27 mouse cellular contexts compared by ENCODE assay signal in genomic region chr4:49144798-49145197, GRCm38 (mm10).
A peak's percentile ranks its signal among the peaks of the same experiment; 100 is the strongest.
DNase-seq lines count a peak whose midpoint lies in the region; ATAC-seq lines count a peak whose summit lies in the region.
"Had no signal": no experiment of that assay in that cellular context is flagged by ENCODE, and none has a peak within 500 bp of the region (broad histone marks: within the 10 kb centered on the region; RNA-seq: fewer than 3 reads in every experiment).

No protein-coding gene starts in this region.

- ATAC-seq in embryonic facial prominence, embryonic 14.5 days (ENCODE audit: low read depth): no peak
- ATAC-seq in hindbrain, embryonic 15.5 days (ENCODE audit: low FRiP score, low read depth): peak; percentile 48; the same call in 1 of the 2 replicates
- no peak for ATAC-seq in hindbrain, embryonic 13.5 days (ENCODE audit: low FRiP score)
- ATAC-seq: hindbrain, postnatal 0 days; intestine, embryonic 15.5 days; liver, postnatal 0 days; midbrain, embryonic 15.5 days had no signal

- no peaks in the 10 kb centered on the region for H3K4me1 ChIP-seq in embryonic facial prominence, embryonic 14.5 days (ENCODE audit: control insufficient read depth, insufficient read depth, low read length)
- no peaks in the 10 kb centered on the region for H3K4me1 ChIP-seq in embryonic facial prominence, embryonic 10.5 days
- 0 out of 2 replicates have a peak, but pooled peaks cover 2% of the 10 kb centered on the region for H3K4me1 ChIP-seq in hindbrain, embryonic 15.5 days (replicated peaks)
- H3K4me1 ChIP-seq in hindbrain, embryonic 13.5 days (replicated peaks): peaks cover 6% of the 10 kb centered on the region; the same call in 1 of the 2 replicates
- H3K4me1 ChIP-seq: hindbrain, embryonic 10.5 days; intestine, embryonic 15.5 days; midbrain, embryonic 15.5 days; neural tube, embryonic 12.5 days had no signal

- DNase-seq in embryonic facial prominence, embryonic 14.5 days (ENCODE audit: low spot score): peak; percentile 12
- no peak for DNase-seq in embryonic facial prominence, embryonic 10.5 days (ENCODE audit: low spot score)
- peak; percentile 33 for DNase-seq in brain, adult 2 months (ENCODE audit: low read depth, low spot score)
- peak; percentile 20 for DNase-seq in forelimb bud, embryonic 11.5 days (ENCODE audit: low read depth, low spot score)
- no peak for DNase-seq in left cerebral cortex, postnatal 4 days
- DNase-seq: adrenal gland, adult 8-10 months; cerebellum, adult 11 months; cerebellum, adult 9-10 months; gastrocnemius, postnatal 14 days; heart, postnatal 14 days; kidney, adult 9 months; kidney, postnatal 10 days; liver, postnatal 0 days; lung, postnatal 10 days; right cerebral cortex, postnatal 4 days; thymus, postnatal 4 days had no signal

- H3K36me3 ChIP-seq in embryonic facial prominence, embryonic 14.5 days (ENCODE audit: control insufficient read depth, insufficient read depth, low read length): no peaks in the 10 kb centered on the region
- no peaks in the 10 kb centered on the region for H3K36me3 ChIP-seq in embryonic facial prominence, embryonic 10.5 days (replicated peaks)
- H3K36me3 ChIP-seq in hindbrain, embryonic 15.5 days: no peaks in the 10 kb centered on the region
- no peaks in the 10 kb centered on the region for H3K36me3 ChIP-seq in hindbrain, embryonic 13.5 days
- H3K36me3 ChIP-seq: G1E; hindbrain, embryonic 10.5 days; intestine, embryonic 15.5 days; limb, embryonic 13.5 days; midbrain, embryonic 15.5 days; neural tube, embryonic 12.5 days had no signal

- no peaks in the 10 kb centered on the region for H3K9me3 ChIP-seq in embryonic facial prominence, embryonic 14.5 days (ENCODE audit: control insufficient read depth, low read length)
- H3K9me3 ChIP-seq in embryonic facial prominence, embryonic 10.5 days: no peaks in the 10 kb centered on the region
- no peaks in the 10 kb centered on the region for H3K9me3 ChIP-seq in hindbrain, embryonic 15.5 days
- no peaks in the 10 kb centered on the region for H3K9me3 ChIP-seq in hindbrain, embryonic 13.5 days
- H3K9me3 ChIP-seq: G1E; hindbrain, embryonic 10.5 days; intestine, embryonic 15.5 days; limb, embryonic 13.5 days; midbrain, embryonic 15.5 days; neural tube, embryonic 12.5 days had no signal

- H3K9ac ChIP-seq in embryonic facial prominence, embryonic 14.5 days (ENCODE audit: low read depth, low read length): no peak overlapping the region
- no peak overlapping the region for H3K9ac ChIP-seq in hindbrain, embryonic 15.5 days
- H3K9ac ChIP-seq in hindbrain, embryonic 13.5 days: no peak overlapping the region
- H3K9ac ChIP-seq: intestine, embryonic 15.5 days; limb, embryonic 13.5 days; liver, postnatal 0 days; midbrain, embryonic 15.5 days; neural tube, embryonic 12.5 days had no signal

- H3K4me2 ChIP-seq in embryonic facial prominence, embryonic 14.5 days (ENCODE audit: low read depth, low read length): no peak overlapping the region
- no peak overlapping the region for H3K4me2 ChIP-seq in hindbrain, embryonic 15.5 days
- no peak overlapping the region for H3K4me2 ChIP-seq in hindbrain, embryonic 13.5 days
- H3K4me2 ChIP-seq: intestine, embryonic 15.5 days; limb, embryonic 13.5 days; liver, embryonic 11.5 days; midbrain, embryonic 15.5 days; neural tube, embryonic 12.5 days had no signal

- no peaks in the 10 kb centered on the region for H3K27me3 ChIP-seq in embryonic facial prominence, embryonic 14.5 days (replicated peaks; ENCODE audit: control insufficient read depth, insufficient read depth, low read length)
- no peaks in the 10 kb centered on the region for H3K27me3 ChIP-seq in embryonic facial prominence, embryonic 10.5 days (replicated peaks; ENCODE audit: low read depth, poor library complexity, severe bottlenecking)
- no peaks in the 10 kb centered on the region for H3K27me3 ChIP-seq in hindbrain, embryonic 15.5 days
- H3K27me3 ChIP-seq in hindbrain, embryonic 13.5 days: no peaks in the 10 kb centered on the region
- H3K27me3 ChIP-seq: intestine, embryonic 15.5 days; limb, embryonic 13.5 days; midbrain, embryonic 15.5 days; neural tube, embryonic 12.5 days had no signal

- intact Hi-C loops in left cerebral cortex, postnatal 4 days (cut with DNase I): no loop called here

- 64% methylated on average over 4 of the region's 4 CpGs for WGBS in embryonic facial prominence, embryonic 14.5 days
- 80% methylated on average over 4 of the region's 4 CpGs for WGBS in embryonic facial prominence, embryonic 10.5 days
- 70% methylated on average over 4 of the region's 4 CpGs for whole genome bisulfite sequencing in hindbrain, embryonic 15.5 days
- 77% methylated on average over 4 of the region's 4 CpGs for WGBS in hindbrain, embryonic 13.5 days

- no peak overlapping the region for H3K4me3 ChIP-seq in embryonic facial prominence, embryonic 14.5 days (ENCODE audit: low read depth, low read length)
- no peak overlapping the region for H3K4me3 ChIP-seq in embryonic facial prominence, embryonic 10.5 days
- H3K4me3 ChIP-seq in hindbrain, embryonic 15.5 days: no peak overlapping the region
- no peak overlapping the region for H3K4me3 ChIP-seq in hindbrain, embryonic 13.5 days
- H3K4me3 ChIP-seq: hindbrain, embryonic 10.5 days; intestine, embryonic 15.5 days; limb, embryonic 13.5 days; midbrain, embryonic 15.5 days; neural tube, embryonic 12.5 days had no signal

- no peak overlapping the region for H3K27ac ChIP-seq in embryonic facial prominence, embryonic 14.5 days (replicated peaks; ENCODE audit: low read depth, low read length)
- no peak overlapping the region for H3K27ac ChIP-seq in embryonic facial prominence, embryonic 10.5 days (replicated peaks)
- no peak overlapping the region for H3K27ac ChIP-seq in hindbrain, embryonic 15.5 days (replicated peaks)
- H3K27ac ChIP-seq in hindbrain, embryonic 13.5 days: no peak overlapping the region
- H3K27ac ChIP-seq: hindbrain, embryonic 10.5 days; hindbrain, postnatal 0 days; intestine, embryonic 15.5 days; limb, embryonic 13.5 days; macrophage; midbrain, embryonic 15.5 days; neural tube, embryonic 12.5 days had no signal

Comparison
In these comparisons a context has a peak if more than half of its experiments do, and no peak if none do; other contexts are left out.
1. DNase-seq: peak in embryonic facial prominence, embryonic 14.5 days (single experiment), brain, adult 2 months (single experiment) and forelimb bud, embryonic 11.5 days (single experiment); none in embryonic facial prominence, embryonic 10.5 days (single experiment) and left cerebral cortex, postnatal 4 days (single experiment).